Mouse (Mus musculus) olfactory bulb, adult 2 months (tissue): ENCODE data around the gene Tnfrsf8. TPM values are rescaled to one million over a fixed set of nuclear protein-coding genes. Genes with fewer than 3 reads are reported as not detected.
"Not testable (repeated sequence)": the region's sequence is repeated elsewhere in the genome, so short reads cannot be mapped to it uniquely, and the experiment has no call there.

Experiments used
- H3K27ac ChIP-seq: fragments of 200-500 bp; 2 replicates; pipeline ENCODE4 v1.5.1; 2012; ENCODE audit warnings: low read depth, low read length; ENCODE audit not compliant: insufficient read depth
- H3K4me1 ChIP-seq: fragments of 200-500 bp; 2 replicates; pipeline ENCODE4 v1.6.1; 2012; ENCODE audit warnings: low read length; ENCODE audit not compliant: control insufficient read depth, insufficient read depth
- H3K4me3 ChIP-seq: fragments of 200-500 bp; 2 replicates; pipeline ENCODE4 v1.5.1; 2012; ENCODE audit warnings: mild to moderate bottlenecking, low read depth, low read length, moderate library complexity; ENCODE audit not compliant: insufficient read depth
- CTCF ChIP-seq: fragments of 200-500 bp; IDR thresholded peaks from 2 replicates; pipeline ENCODE4 v1.5.1; 2012; ENCODE audit warnings: low read depth, mild to moderate bottlenecking, low read length, moderate library complexity; ENCODE audit not compliant: insufficient read depth
- POLR2A ChIP-seq: fragments of 200-500 bp; IDR thresholded peaks from 2 replicates; pipeline ENCODE4 v1.6.1; 2012; ENCODE audit warnings: mild to moderate bottlenecking, low read depth, low read length, moderate library complexity; ENCODE audit not compliant: insufficient read depth
- WGBS: fragments of 180-500 bp; shearing (Covaris S2); methylation state at CpG from one replicate; pipeline ENCODE4 v1.1.7; 2018; 5-methylcytosine and 5-hydroxymethylcytosine counted together
- polyA plus RNA-seq: library from polyadenylated mRNA; stranded (reverse); fragments of >200 nt; gene quantifications from 2 replicates; pipeline ENCODE4 v1.2.4, GENCODE M21; 2012; ENCODE audit warnings: low replicate concordance; ENCODE audit not compliant: missing spikeins, insufficient read depth, insufficient read length

Tnfrsf8 gene
- not detected in 2 replicates for polyA plus RNA-seq

GRCm38 (mm10) chr4:145314836-145315467, at the start of gene Tnfrsf8:
TSS of gene Tnfrsf8 (minus strand) at chr4:145315164.
- TF ChIP-seq POLR2A (no peak), CTCF (no peak)
- Histone ChIP-seq H3K4me1 (no peaks in the 10 kb centered on the region), H3K4me3 (no peak within 1 kb of the TSS), H3K27ac (no peak within 1 kb of the TSS)
- WGBS = 4% methylated on average over 24 of the region's 24 CpGs

GRCm38 (mm10) chr4:145361635-145362034, 46.7 kb upstream of the Tnfrsf8 start:
- H3K4me1 ChIP-seq, H3K4me3 ChIP-seq, H3K27ac ChIP-seq: not testable (repeated sequence)

GRCm38 (mm10) chr4:145361065-145361464, 46.1 kb upstream of the Tnfrsf8 start:
- Histone ChIP-seq H3K4me3 (no peak overlapping the region), H3K4me1 (no peaks in the 10 kb centered on the region), H3K27ac (no peak overlapping the region)
- TF ChIP-seq CTCF = no peak
- TF ChIP-seq POLR2A = no peak
- WGBS = 37% methylated on average over 12 of the region's 12 CpGs

GRCm38 (mm10) chr4:145360567-145360966, 45.6 kb upstream of the Tnfrsf8 start:
- no peak overlapping the region for H3K27ac ChIP-seq
- no peaks in the 10 kb centered on the region for H3K4me1 ChIP-seq
- TF ChIP-seq CTCF = no peak
- TF ChIP-seq POLR2A = no peak
- H3K4me3 ChIP-seq = no peak overlapping the region
- WGBS = 82% methylated on average over 1 of the region's 1 CpGs

- Histone ChIP-seq H3K4me3 (no peak overlapping the region), H3K27ac (no peak overlapping the region), H3K4me1 (no peaks in the 10 kb centered on the region)
- no peak for TF ChIP-seq CTCF
- TF ChIP-seq POLR2A = no peak
Observed at GRCm38 (mm10) chr4:145356234-145356633, 41.3 kb upstream of the Tnfrsf8 start.

- TF ChIP-seq POLR2A (no peak), CTCF (no peak)
- H3K4me1 ChIP-seq = no peaks in the 10 kb centered on the region
- WGBS = 50% methylated on average over 2 of the region's 2 CpGs
- no peak overlapping the region for H3K4me3 ChIP-seq
- H3K27ac ChIP-seq = no peak overlapping the region
Observed at GRCm38 (mm10) chr4:145353855-145354254, 38.9 kb upstream of the Tnfrsf8 start.

GRCm38 (mm10) chr4:145344948-145345347, 30.0 kb upstream of the Tnfrsf8 start:
- TF ChIP-seq POLR2A (no peak), CTCF (no peak)
- WGBS = 93% methylated on average over 1 of the region's 1 CpGs
- no peak overlapping the region for H3K4me3 ChIP-seq

GRCm38 (mm10) chr4:145341879-145342809, 27.2 kb upstream of the Tnfrsf8 start:
- WGBS = 85% methylated on average over 6 of the region's 6 CpGs
- TF ChIP-seq CTCF (no peak), POLR2A (no peak)
- H3K4me3 ChIP-seq = no peak overlapping the region

More at GRCm38 (mm10) chr4:145344948-145345347, 30.0 kb upstream of the Tnfrsf8 start:
- Histone ChIP-seq H3K27ac (no peak overlapping the region), H3K4me1 (no peaks in the 10 kb centered on the region)

GRCm38 (mm10) chr4:145337906-145338858, 23.2 kb upstream of the Tnfrsf8 start:
- H3K27ac ChIP-seq = no peak overlapping the region
- no peaks in the 10 kb centered on the region for H3K4me1 ChIP-seq
- 77% methylated on average over 9 of the region's 9 CpGs for WGBS
- no peak for TF ChIP-seq CTCF
- TF ChIP-seq POLR2A = no peak
- no peak overlapping the region for H3K4me3 ChIP-seq

More at GRCm38 (mm10) chr4:145341879-145342809, 27.2 kb upstream of the Tnfrsf8 start:
- H3K4me1 ChIP-seq = no peaks in the 10 kb centered on the region
- H3K27ac ChIP-seq = no peak overlapping the region
